21 mouse cellular contexts compared by ENCODE assay signal in genomic region chr4:63756072-63756471, GRCm38 (mm10). TPM values are rescaled to one million over a fixed set of nuclear protein-coding genes. Genes with fewer than 3 reads are reported as not detected.
"Had no signal": no experiment of that assay in that cellular context is flagged by ENCODE, and none has a peak within 500 bp of the region (broad histone marks: within the 10 kb centered on the region; RNA-seq: fewer than 3 reads in every experiment).

No protein-coding gene starts in this region.

- H3K4me3 ChIP-seq: kidney, embryonic 15.5 days; layer of hippocampus, adult 2 months; liver, embryonic 13.5 days; midbrain, embryonic 15.5 days; neural tube, embryonic 13.5 days had no signal

- H3K36me3 ChIP-seq: kidney, embryonic 15.5 days; liver, embryonic 13.5 days; midbrain, embryonic 15.5 days; neural tube, embryonic 13.5 days had no signal

- H3K27ac ChIP-seq: kidney, embryonic 15.5 days; layer of hippocampus, adult 2 months; liver, embryonic 13.5 days; midbrain, embryonic 15.5 days; neural tube, embryonic 13.5 days had no signal

- H3K27me3 ChIP-seq: liver, embryonic 13.5 days; midbrain, embryonic 15.5 days; neural tube, embryonic 13.5 days had no signal

- DNase-seq: kidney, adult 8-10 months; kidney, postnatal 25 days; layer of hippocampus, adult 9-11 months; liver, embryonic 13.5 days; lung, adult 2 months; lung, postnatal 14 days; lung, postnatal 4 days; right cerebral cortex, postnatal 25 days; thymus, adult 18-20 months; thymus, postnatal 14 days; thymus, postnatal 4 days had no signal

RNA-seq across cellular contexts. Expression of gene Tnfsf15, which starts 11.2 kb away (rescaled TPM):
- total RNA-seq: layer of hippocampus, adult 2 months; layer of hippocampus, postnatal 25 days; megakaryocyte-erythroid progenitor cell, adult 5-6 weeks; neutrophil, adult 5-6 weeks had no signal
- polyA plus RNA-seq: limb, embryonic 11.5 days; liver, adult 2 months; midbrain, embryonic 11.5 days; midbrain, embryonic 15.5 days; neural tube, embryonic 13.5 days had no signal
